Mouse (Mus musculus): ENCODE results near the gene Smim1. TPM values are rescaled to one million over a fixed set of nuclear protein-coding genes. Genes with fewer than 3 reads are reported as not detected.

Gene Smim1
- polyA plus RNA-seq, 1 experiment from 2014 or later, result 40.2 TPM

DNA sequence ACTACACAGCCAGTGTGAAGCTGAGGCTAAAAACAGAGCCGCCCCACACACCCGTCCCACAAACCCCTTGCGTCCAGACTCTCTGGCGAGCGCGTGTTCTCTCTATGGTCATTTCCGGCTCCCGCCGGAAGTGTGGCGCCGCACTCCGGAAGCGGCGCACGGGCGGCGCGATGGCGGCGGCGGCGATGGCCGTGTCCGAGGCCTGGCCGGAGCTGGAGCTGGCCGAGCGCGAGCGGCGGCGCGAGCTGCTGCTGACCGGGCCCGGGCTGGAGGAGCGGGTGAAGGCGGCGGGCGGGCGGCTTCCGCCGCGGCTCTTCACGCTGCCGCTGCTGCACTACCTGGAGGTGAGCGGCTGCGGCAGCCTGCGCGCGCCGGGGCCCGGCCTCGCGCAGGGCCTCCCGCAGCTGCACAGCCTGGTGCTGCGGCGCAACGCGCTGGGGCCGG is 14.4 kb downstream of the Smim1 start, which contains the start of gene Lrrc47:
Lrrc47 (plus strand) TSS at position 86 of the 444 bp plus-strand sequence.
- Histone ChIP-seq H3K4me1 (ENCODE audit: control insufficient read depth, insufficient read depth, low read length) (peaks cover 14% of the 10 kb centered on the region), H3K9me3 (ENCODE audit: control insufficient read depth, low read depth, low read length) (no peaks in the 10 kb centered on the region), H3K36me3 (ENCODE audit: control insufficient read depth, insufficient read depth, low read length) (peaks cover 22% of the 10 kb centered on the region; the same call in 1 of the 2 replicates)

DNA sequence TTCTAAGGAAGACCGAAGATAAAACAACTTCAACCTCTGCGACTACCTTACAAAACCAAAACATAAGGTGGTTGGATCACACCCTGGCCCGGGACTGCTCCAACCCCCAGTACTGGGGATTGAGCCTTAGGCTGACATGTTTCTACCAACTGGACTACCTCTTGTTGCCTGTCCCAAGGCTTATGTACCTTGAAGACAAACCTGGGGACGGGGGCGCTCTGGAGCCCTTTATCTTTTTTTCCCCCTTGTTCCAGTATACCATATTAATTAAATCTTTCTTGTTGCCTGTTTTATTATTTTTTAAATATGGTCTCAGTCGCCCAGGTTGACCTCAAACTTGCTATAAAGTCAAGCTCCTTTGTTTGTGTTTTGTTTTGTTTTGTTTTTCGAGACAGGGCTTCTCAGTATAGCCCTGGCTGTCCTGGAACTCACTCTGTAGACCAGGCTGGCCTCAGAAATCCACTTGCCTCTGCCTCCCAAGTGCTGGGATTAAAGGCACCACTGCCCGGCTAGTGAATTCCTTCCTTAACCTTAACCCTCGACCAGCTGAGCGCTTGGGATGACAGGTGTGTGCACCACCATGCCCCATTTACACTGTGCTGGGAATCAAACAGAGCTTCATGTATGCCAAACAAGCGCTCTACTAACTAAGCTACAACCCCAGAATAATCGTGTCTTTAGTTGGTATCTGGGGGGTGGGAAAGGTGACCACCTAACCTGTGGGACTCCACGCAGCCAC is 15.0 kb downstream of the Smim1 start:
- H3K27me3 ChIP-seq (ENCODE audit: control insufficient read depth, insufficient read depth, low read length), result no peaks in the 10 kb centered on the region
- H3K9me3 ChIP-seq (ENCODE audit: control insufficient read depth, low read depth, low read length), result no peaks in the 10 kb centered on the region
- H3K36me3 ChIP-seq (ENCODE audit: control insufficient read depth, insufficient read depth, low read length), result peaks cover 21% of the 10 kb centered on the region; the same call in 1 of the 2 replicates
- H3K27ac ChIP-seq (ENCODE audit: low read length), result no peak overlapping the region
- WGBS, result 27% methylated on average over 13 of the region's 13 CpGs
- H3K4me2 ChIP-seq (replicated peaks; ENCODE audit: low read depth, low read length), result peak overlapping the region; percentile 95
- peak overlapping the region; percentile 96 for H3K4me3 ChIP-seq (ENCODE audit: low read depth, low read length)
- H3K9ac ChIP-seq (replicated peaks; ENCODE audit: low read depth, low read length), result peak overlapping the region; percentile 95
- peaks cover 14% of the 10 kb centered on the region for H3K4me1 ChIP-seq (ENCODE audit: control insufficient read depth, insufficient read depth, low read length)
- ATAC-seq (ENCODE audit: insufficient number of reproducible peaks, insufficient read depth, low FRiP score, low read depth), result no peak

More for the DNA sequence above, 14.4 kb downstream of the Smim1 start, which contains the start of gene Lrrc47:
- Histone ChIP-seq H3K4me3 (ENCODE audit: low read depth, low read length) (peak within 1 kb of the TSS; percentile 96), H3K4me2 (replicated peaks; ENCODE audit: low read depth, low read length) (peak within 1 kb of the TSS; percentile 95), H3K9ac (replicated peaks; ENCODE audit: low read depth, low read length) (peak within 1 kb of the TSS; percentile 95), H3K27me3 (ENCODE audit: control insufficient read depth, insufficient read depth, low read length) (no peaks in the 10 kb centered on the region), H3K27ac (ENCODE audit: low read length) (no peak within 1 kb of the TSS; the same call in 1 of the 2 replicates)
- WGBS, result under 1% methylated on average over 59 of the region's 59 CpGs
- ATAC-seq (ENCODE audit: insufficient number of reproducible peaks, insufficient read depth, low FRiP score, low read depth), result peak; percentile 91

DNA sequence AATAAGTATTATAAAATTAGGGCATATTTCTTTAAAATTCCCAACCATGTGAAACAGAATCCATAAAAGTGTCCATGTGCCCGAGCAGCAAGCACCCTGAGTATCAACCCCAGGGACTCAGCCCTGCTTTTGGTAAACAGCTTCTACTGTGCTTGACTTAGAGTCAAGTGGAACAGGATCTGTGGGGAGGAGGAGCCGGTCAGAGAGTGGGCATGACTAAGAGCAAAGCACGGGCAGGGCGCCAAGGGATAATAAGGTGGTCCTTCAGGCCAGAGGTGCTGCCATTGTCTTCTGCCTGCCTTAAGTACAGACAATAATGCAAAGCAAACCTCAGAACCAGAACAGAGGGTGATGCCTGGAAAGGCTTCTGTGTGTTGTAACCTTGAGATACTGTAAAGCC is 18.3 kb downstream of the Smim1 start:
- no peak for ATAC-seq (ENCODE audit: insufficient number of reproducible peaks, insufficient read depth, low FRiP score, low read depth)
- H3K4me2 ChIP-seq (replicated peaks; ENCODE audit: low read depth, low read length), result no peak overlapping the region
- no peak overlapping the region for H3K4me3 ChIP-seq (ENCODE audit: low read depth, low read length)
- peaks cover 21% of the 10 kb centered on the region for H3K36me3 ChIP-seq (ENCODE audit: control insufficient read depth, insufficient read depth, low read length)
- no peak overlapping the region for H3K27ac ChIP-seq (ENCODE audit: low read length)
- H3K27me3 ChIP-seq (ENCODE audit: control insufficient read depth, insufficient read depth, low read length), result no peaks in the 10 kb centered on the region
- H3K9ac ChIP-seq (replicated peaks; ENCODE audit: low read depth, low read length), result no peak overlapping the region
- H3K4me1 ChIP-seq (ENCODE audit: control insufficient read depth, insufficient read depth, low read length), result peaks cover 3% of the 10 kb centered on the region
- 83% methylated on average over 4 of the region's 4 CpGs for WGBS
- no peaks in the 10 kb centered on the region for H3K9me3 ChIP-seq (ENCODE audit: control insufficient read depth, low read depth, low read length)

DNA sequence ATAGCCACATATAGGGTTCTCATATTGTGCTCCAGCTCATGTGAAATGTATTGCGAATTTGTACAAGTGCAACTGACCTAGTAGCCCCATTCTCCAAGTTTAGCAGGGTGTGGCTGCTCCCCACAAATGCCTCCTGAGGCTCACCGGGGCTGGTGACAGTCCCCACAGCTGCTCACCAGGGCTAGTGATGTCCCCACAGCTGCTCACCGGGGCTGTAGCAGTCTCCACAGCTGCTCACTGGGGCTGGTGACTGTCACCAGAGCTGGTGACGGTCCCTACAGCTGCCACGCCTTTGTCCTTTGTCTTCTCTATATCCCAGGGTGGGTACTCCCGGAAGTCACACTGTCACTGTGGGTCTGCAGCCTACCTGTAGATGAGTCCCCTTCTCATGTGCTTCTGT is 19.8 kb downstream of the Smim1 start:
- Histone ChIP-seq H3K4me3 (ENCODE audit: low read depth, low read length) (no peak overlapping the region), H3K27me3 (ENCODE audit: control insufficient read depth, insufficient read depth, low read length) (no peaks in the 10 kb centered on the region), H3K9me3 (ENCODE audit: control insufficient read depth, low read depth, low read length) (no peaks in the 10 kb centered on the region), H3K9ac (replicated peaks; ENCODE audit: low read depth, low read length) (no peak overlapping the region), H3K36me3 (ENCODE audit: control insufficient read depth, insufficient read depth, low read length) (peaks cover 25% of the 10 kb centered on the region), H3K27ac (ENCODE audit: low read length) (no peak overlapping the region), H3K4me2 (replicated peaks; ENCODE audit: low read depth, low read length) (no peak overlapping the region), H3K4me1 (ENCODE audit: control insufficient read depth, insufficient read depth, low read length) (no peaks in the 10 kb centered on the region)
- 89% methylated on average over 6 of the region's 6 CpGs for WGBS
- ATAC-seq (ENCODE audit: insufficient number of reproducible peaks, insufficient read depth, low FRiP score, low read depth), result no peak

DNA sequence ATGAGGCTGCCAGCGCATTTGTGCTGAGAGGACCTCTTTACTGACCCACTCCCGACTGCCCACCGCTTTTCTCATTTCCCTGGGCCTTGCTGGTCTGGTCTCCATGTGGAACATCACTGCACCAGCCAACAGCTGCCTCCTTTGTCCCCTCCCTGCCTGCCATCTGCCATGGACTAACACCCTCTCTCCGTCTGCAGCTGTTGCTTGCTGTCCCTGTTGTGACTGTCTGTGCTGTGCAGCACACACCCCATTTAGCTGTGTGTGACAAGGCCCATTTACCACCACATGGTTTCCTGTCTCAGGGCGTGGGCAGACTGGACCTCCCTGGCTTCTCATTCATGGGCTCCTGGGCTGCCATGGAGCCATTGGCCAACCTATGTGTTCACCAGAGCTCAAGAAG is 20.5 kb downstream of the Smim1 start:
- Histone ChIP-seq H3K36me3 (ENCODE audit: control insufficient read depth, insufficient read depth, low read length) (peaks cover 25% of the 10 kb centered on the region), H3K4me1 (ENCODE audit: control insufficient read depth, insufficient read depth, low read length) (no peaks in the 10 kb centered on the region), H3K27me3 (ENCODE audit: control insufficient read depth, insufficient read depth, low read length) (no peaks in the 10 kb centered on the region), H3K4me3 (ENCODE audit: low read depth, low read length) (no peak overlapping the region), H3K4me2 (replicated peaks; ENCODE audit: low read depth, low read length) (no peak overlapping the region), H3K9me3 (ENCODE audit: control insufficient read depth, low read depth, low read length) (no peaks in the 10 kb centered on the region), H3K27ac (ENCODE audit: low read length) (no peak overlapping the region), H3K9ac (replicated peaks; ENCODE audit: low read depth, low read length) (no peak overlapping the region)
- no peak for ATAC-seq (ENCODE audit: insufficient number of reproducible peaks, insufficient read depth, low FRiP score, low read depth)
- WGBS, result 89% methylated on average over 5 of the region's 5 CpGs

DNA sequence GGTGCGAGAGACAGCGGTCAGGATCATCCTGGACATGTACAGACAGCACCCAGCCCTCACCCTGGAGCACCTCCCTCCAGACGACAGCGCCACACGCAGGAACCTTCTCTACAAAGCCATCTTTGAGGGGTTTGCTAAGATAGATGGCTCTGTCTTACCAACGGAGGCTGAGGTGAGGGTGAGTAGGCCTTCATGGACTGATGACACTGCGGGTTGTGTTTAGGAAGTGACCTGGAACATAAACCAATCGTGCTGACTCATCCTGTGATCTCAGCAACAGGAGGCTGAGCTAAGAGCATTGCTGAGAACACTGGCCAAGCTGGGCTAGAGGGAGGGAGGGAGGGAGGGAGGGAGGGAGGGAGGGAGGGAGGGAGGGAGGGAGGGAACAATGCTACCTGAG is 32.5 kb downstream of the Smim1 start:
- Histone ChIP-seq H3K27me3 (ENCODE audit: control insufficient read depth, insufficient read depth, low read length) (no peaks in the 10 kb centered on the region), H3K4me1 (ENCODE audit: control insufficient read depth, insufficient read depth, low read length) (no peaks in the 10 kb centered on the region), H3K4me3 (ENCODE audit: low read depth, low read length) (no peak overlapping the region), H3K9ac (replicated peaks; ENCODE audit: low read depth, low read length) (no peak overlapping the region), H3K27ac (ENCODE audit: low read length) (no peak overlapping the region), H3K9me3 (ENCODE audit: control insufficient read depth, low read depth, low read length) (no peaks in the 10 kb centered on the region), H3K4me2 (replicated peaks; ENCODE audit: low read depth, low read length) (no peak overlapping the region), H3K36me3 (ENCODE audit: control insufficient read depth, insufficient read depth, low read length) (peaks cover 70% of the 10 kb centered on the region)
- no peak for ATAC-seq (ENCODE audit: insufficient number of reproducible peaks, insufficient read depth, low FRiP score, low read depth)
- WGBS, result 90% methylated on average over 8 of the region's 8 CpGs

DNA sequence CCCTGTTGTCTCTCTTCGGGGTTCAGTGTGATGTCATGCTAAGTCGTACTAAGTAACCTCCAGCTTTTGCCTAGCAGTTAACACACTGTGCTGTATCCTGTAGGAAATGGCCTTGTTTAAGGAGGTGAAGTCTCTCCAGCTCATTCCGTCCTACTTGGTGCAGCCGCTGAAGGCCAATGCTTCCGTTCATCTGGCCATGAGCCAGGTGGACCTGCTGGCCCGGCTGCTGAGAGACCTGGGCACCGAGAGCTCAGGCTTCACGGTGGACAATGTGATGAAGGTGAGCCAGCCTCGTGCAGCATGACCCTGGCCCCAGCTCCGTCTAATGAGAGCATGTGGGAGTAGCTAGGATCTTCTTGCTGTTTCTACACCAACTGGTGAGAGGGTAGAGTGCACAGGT is 33.3 kb downstream of the Smim1 start:
- H3K9ac ChIP-seq (replicated peaks; ENCODE audit: low read depth, low read length), result no peak overlapping the region
- 86% methylated on average over 10 of the region's 10 CpGs for WGBS
- H3K4me3 ChIP-seq (ENCODE audit: low read depth, low read length), result no peak overlapping the region
- H3K36me3 ChIP-seq (ENCODE audit: control insufficient read depth, insufficient read depth, low read length), result peaks cover 70% of the 10 kb centered on the region
- no peak for ATAC-seq (ENCODE audit: insufficient number of reproducible peaks, insufficient read depth, low FRiP score, low read depth)
- H3K4me1 ChIP-seq (ENCODE audit: control insufficient read depth, insufficient read depth, low read length), result no peaks in the 10 kb centered on the region
- H3K9me3 ChIP-seq (ENCODE audit: control insufficient read depth, low read depth, low read length), result no peaks in the 10 kb centered on the region
- H3K4me2 ChIP-seq (replicated peaks; ENCODE audit: low read depth, low read length), result no peak overlapping the region
- H3K27me3 ChIP-seq (ENCODE audit: control insufficient read depth, insufficient read depth, low read length), result no peaks in the 10 kb centered on the region
- H3K27ac ChIP-seq (ENCODE audit: low read length), result no peak overlapping the region

DNA sequence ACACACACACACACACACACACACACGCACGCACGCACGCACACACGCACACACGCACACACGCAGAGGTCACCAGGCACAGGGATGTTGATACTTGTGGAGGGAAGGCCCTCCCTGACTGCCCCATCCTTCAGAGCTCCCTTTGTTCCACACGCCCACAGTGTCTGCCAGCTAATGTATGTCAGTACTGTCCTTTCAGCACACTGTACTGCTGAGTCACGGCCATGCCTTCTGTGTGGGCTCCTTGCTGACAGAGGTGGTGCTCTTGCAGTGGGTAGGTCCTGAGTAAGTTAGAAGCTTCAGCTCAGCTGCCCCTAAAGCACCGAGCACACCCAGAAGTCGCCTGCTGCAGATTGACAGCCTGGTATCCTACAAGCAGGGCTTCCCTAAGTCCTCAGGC is 45.6 kb downstream of the Smim1 start:
- no peak overlapping the region for H3K9ac ChIP-seq (replicated peaks; ENCODE audit: low read depth, low read length)
- peaks cover 33% of the 10 kb centered on the region for H3K36me3 ChIP-seq (ENCODE audit: control insufficient read depth, insufficient read depth, low read length)
- WGBS, result 87% methylated on average over 11 of the region's 11 CpGs
- no peak for ATAC-seq (ENCODE audit: insufficient number of reproducible peaks, insufficient read depth, low FRiP score, low read depth)
- H3K4me1 ChIP-seq (ENCODE audit: control insufficient read depth, insufficient read depth, low read length), result peaks cover 8% of the 10 kb centered on the region
- H3K27me3 ChIP-seq (ENCODE audit: control insufficient read depth, insufficient read depth, low read length), result no peaks in the 10 kb centered on the region
- H3K4me3 ChIP-seq (ENCODE audit: low read depth, low read length), result no peak overlapping the region
- H3K9me3 ChIP-seq (ENCODE audit: control insufficient read depth, low read depth, low read length), result no peaks in the 10 kb centered on the region
- no peak overlapping the region for H3K27ac ChIP-seq (ENCODE audit: low read length)
- H3K4me2 ChIP-seq (replicated peaks; ENCODE audit: low read depth, low read length), result no peak overlapping the region

All from stomach, embryonic 14.5 days (tissue).